Mouse (Mus musculus): ENCODE data around the gene Atp5b. TPM values are rescaled to one million over a fixed set of nuclear protein-coding genes. Genes with fewer than 3 reads are reported as not detected.

Gene Atp5b
- polyA plus RNA-seq, 2 experiments: 1,269 to 2,011 TPM

DNA sequence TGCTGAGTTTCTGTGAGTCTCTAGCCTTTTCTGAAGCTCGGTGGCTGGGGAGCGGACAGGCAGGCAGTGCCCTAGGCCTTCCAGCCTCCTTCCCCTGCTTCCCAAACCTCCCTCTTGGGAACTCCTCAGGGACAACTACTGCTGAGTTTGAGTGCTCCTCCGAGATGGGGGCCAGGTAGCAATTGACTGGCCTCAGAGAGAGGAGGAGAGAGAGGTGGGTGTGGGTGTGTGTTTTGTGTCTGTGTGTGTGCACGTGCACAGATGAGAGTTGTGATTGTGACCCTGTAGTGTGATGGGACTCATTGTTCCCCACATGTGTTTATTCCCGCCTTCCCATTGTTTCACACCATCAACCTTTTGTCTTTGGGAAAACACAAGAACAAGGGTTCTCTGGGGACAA is 44.4 kb downstream of the Atp5b start:
- H3K36me3 ChIP-seq (ENCODE audit: control insufficient read depth, insufficient read depth, low read length): peaks cover 81% of the 10 kb centered on the region
- DNase-seq (ENCODE audit: low spot score): no peak
- H3K27ac ChIP-seq (replicated peaks; ENCODE audit: low read depth, low read length): no peak overlapping the region
- ATAC-seq (ENCODE audit: low FRiP score, low read depth): no peak
- H3K9me3 ChIP-seq (ENCODE audit: control insufficient read depth, low read length): no peaks in the 10 kb centered on the region
- no peak overlapping the region for H3K4me3 ChIP-seq (replicated peaks; ENCODE audit: low read length)
- no peak for TF ChIP-seq POLR2A (IDR thresholded peaks at IDR 0.05; ENCODE audit: borderline replicate concordance, extremely low read depth, insufficient read depth, insufficient read length)
- no peak overlapping the region for H3K4me2 ChIP-seq (replicated peaks; ENCODE audit: low read depth, low read length, severe bottlenecking)
- H3K27me3 ChIP-seq (ENCODE audit: control insufficient read depth, insufficient read depth, low read length): no peaks in the 10 kb centered on the region
- H3K4me1 ChIP-seq (ENCODE audit: control insufficient read depth, insufficient read depth, low read length): no peaks in the 10 kb centered on the region
- H3K9ac ChIP-seq (ENCODE audit: low read depth, low read length, severe bottlenecking): no peak overlapping the region
- 72% methylated on average over 5 of the region's 5 CpGs for WGBS

DNA sequence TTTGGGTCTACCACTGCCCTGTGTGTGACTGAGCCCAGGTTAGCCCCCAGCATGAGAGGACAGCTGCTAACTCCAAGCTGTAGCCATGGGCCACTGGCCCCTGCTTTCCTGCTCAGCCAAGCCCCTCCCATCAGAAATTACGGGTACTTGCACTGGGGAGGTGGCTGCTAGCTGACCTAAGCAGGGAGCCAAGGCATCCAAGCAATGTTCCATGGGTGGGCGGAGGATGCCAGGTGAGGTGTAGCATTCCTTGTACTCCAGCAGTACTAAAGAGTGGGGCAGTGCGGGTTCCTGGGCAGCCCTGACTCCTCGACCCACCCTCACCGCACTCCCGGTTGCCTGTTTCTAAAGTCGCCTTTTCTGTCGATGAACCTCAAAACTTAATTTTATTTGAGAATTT is 45.1 kb downstream of the Atp5b start:
- TF ChIP-seq POLR2A (IDR thresholded peaks at IDR 0.05; ENCODE audit: borderline replicate concordance, extremely low read depth, insufficient read depth, insufficient read length): no peak
- WGBS: 92% methylated on average over 8 of the region's 8 CpGs
- peaks cover 81% of the 10 kb centered on the region for H3K36me3 ChIP-seq (ENCODE audit: control insufficient read depth, insufficient read depth, low read length)
- no peak overlapping the region for H3K4me2 ChIP-seq (replicated peaks; ENCODE audit: low read depth, low read length, severe bottlenecking)
- H3K4me1 ChIP-seq (ENCODE audit: control insufficient read depth, insufficient read depth, low read length): no peaks in the 10 kb centered on the region
- no peaks in the 10 kb centered on the region for H3K9me3 ChIP-seq (ENCODE audit: control insufficient read depth, low read length)
- H3K4me3 ChIP-seq (replicated peaks; ENCODE audit: low read length): no peak overlapping the region
- ATAC-seq (ENCODE audit: low FRiP score, low read depth) (no peak), DNase-seq (ENCODE audit: low spot score) (no peak)
- H3K9ac ChIP-seq (ENCODE audit: low read depth, low read length, severe bottlenecking): no peak overlapping the region
- no peak overlapping the region for H3K27ac ChIP-seq (replicated peaks; ENCODE audit: low read depth, low read length)
- no peaks in the 10 kb centered on the region for H3K27me3 ChIP-seq (ENCODE audit: control insufficient read depth, insufficient read depth, low read length)

GRCm38 (mm10) chr10:128131297-128131696 is 48.2 kb downstream of the Atp5b start:
- no peak for ATAC-seq (ENCODE audit: low FRiP score, low read depth)
- Histone ChIP-seq H3K36me3 (ENCODE audit: control insufficient read depth, insufficient read depth, low read length) (peaks cover 77% of the 10 kb centered on the region), H3K4me3 (replicated peaks; ENCODE audit: low read length) (no peak overlapping the region), H3K4me1 (ENCODE audit: control insufficient read depth, insufficient read depth, low read length) (no peaks in the 10 kb centered on the region), H3K9me3 (ENCODE audit: control insufficient read depth, low read length) (no peaks in the 10 kb centered on the region), H3K4me2 (replicated peaks; ENCODE audit: low read depth, low read length, severe bottlenecking) (no peak overlapping the region), H3K27me3 (ENCODE audit: control insufficient read depth, insufficient read depth, low read length) (no peaks in the 10 kb centered on the region), H3K9ac (ENCODE audit: low read depth, low read length, severe bottlenecking) (no peak overlapping the region), H3K27ac (replicated peaks; ENCODE audit: low read depth, low read length) (no peak overlapping the region)
- DNase-seq (ENCODE audit: low spot score): no peak
- WGBS: 76% methylated on average over 3 of the region's 3 CpGs
- no peak for TF ChIP-seq POLR2A (IDR thresholded peaks at IDR 0.05; ENCODE audit: borderline replicate concordance, extremely low read depth, insufficient read depth, insufficient read length)

DNA sequence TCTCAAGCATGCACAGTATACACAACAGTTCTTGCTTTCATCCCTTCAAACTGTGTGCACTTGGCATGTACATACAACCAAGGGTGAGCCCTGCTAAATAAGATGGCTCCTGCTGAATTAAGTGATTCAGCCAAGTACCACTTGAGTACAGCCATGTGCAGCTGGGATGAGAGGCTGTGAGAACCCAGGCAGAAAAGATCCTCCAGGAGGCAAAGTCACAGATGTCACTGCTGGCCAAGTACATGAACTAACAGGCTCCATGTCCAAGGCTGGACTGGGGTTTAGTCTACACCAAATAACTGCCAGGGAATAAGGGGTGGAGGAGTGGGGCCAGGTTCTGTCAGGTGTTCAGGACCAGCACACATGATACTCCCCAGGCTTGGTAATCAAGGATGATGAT is 48.7 kb downstream of the Atp5b start:
- Histone ChIP-seq H3K9me3 (ENCODE audit: control insufficient read depth, low read length) (no peaks in the 10 kb centered on the region), H3K27ac (replicated peaks; ENCODE audit: low read depth, low read length) (no peak overlapping the region), H3K4me3 (replicated peaks; ENCODE audit: low read length) (no peak overlapping the region), H3K4me2 (replicated peaks; ENCODE audit: low read depth, low read length, severe bottlenecking) (no peak overlapping the region), H3K36me3 (ENCODE audit: control insufficient read depth, insufficient read depth, low read length) (peaks cover 73% of the 10 kb centered on the region), H3K27me3 (ENCODE audit: control insufficient read depth, insufficient read depth, low read length) (no peaks in the 10 kb centered on the region), H3K4me1 (ENCODE audit: control insufficient read depth, insufficient read depth, low read length) (no peaks in the 10 kb centered on the region), H3K9ac (ENCODE audit: low read depth, low read length, severe bottlenecking) (no peak overlapping the region)
- DNase-seq (ENCODE audit: low spot score) (no peak), ATAC-seq (ENCODE audit: low FRiP score, low read depth) (no peak)
- TF ChIP-seq POLR2A (IDR thresholded peaks at IDR 0.05; ENCODE audit: borderline replicate concordance, extremely low read depth, insufficient read depth, insufficient read length): no peak

- 66% methylated on average over 13 of the region's 13 CpGs for WGBS
- no peak overlapping the region for H3K4me2 ChIP-seq (replicated peaks; ENCODE audit: low read depth, low read length, severe bottlenecking)
- no peaks in the 10 kb centered on the region for H3K9me3 ChIP-seq (ENCODE audit: control insufficient read depth, low read length)
- no peak overlapping the region for H3K9ac ChIP-seq (ENCODE audit: low read depth, low read length, severe bottlenecking)
- no peak overlapping the region for H3K4me3 ChIP-seq (replicated peaks; ENCODE audit: low read length)
- H3K27ac ChIP-seq (replicated peaks; ENCODE audit: low read depth, low read length): no peak overlapping the region
- no peak for ATAC-seq (ENCODE audit: low FRiP score, low read depth)
- no peaks in the 10 kb centered on the region for H3K27me3 ChIP-seq (ENCODE audit: control insufficient read depth, insufficient read depth, low read length)
- H3K4me1 ChIP-seq (ENCODE audit: control insufficient read depth, insufficient read depth, low read length): no peaks in the 10 kb centered on the region
- H3K36me3 ChIP-seq (ENCODE audit: control insufficient read depth, insufficient read depth, low read length): peaks cover 78% of the 10 kb centered on the region
- no peak for TF ChIP-seq POLR2A (IDR thresholded peaks at IDR 0.05; ENCODE audit: borderline replicate concordance, extremely low read depth, insufficient read depth, insufficient read length)
- no peak for DNase-seq (ENCODE audit: low spot score)
Measured at GRCm38 (mm10) chr10:128133650-128134332, 50.7 kb downstream of the Atp5b start.

All from limb, embryonic 14.5 days (tissue).